Mouse (Mus musculus) C2C12 (cell line): Measurements from ENCODE around the gene Dnm2. TPM values are rescaled to one million over a fixed set of nuclear protein-coding genes. Genes with fewer than 3 reads are reported as not detected.

Experiments used
- H3K27me3 ChIP-seq: one replicate; pipeline ENCODE4 v1.6.1; 2011; ENCODE audit not compliant: control insufficient read depth, insufficient read depth, insufficient read length
- H3K36me3 ChIP-seq: one replicate; pipeline ENCODE4 v1.6.1; 2011; ENCODE audit not compliant: control insufficient read depth, insufficient read depth
- H3K4me3 ChIP-seq: one replicate; pipeline ENCODE4 v1.5.1; 2011; ENCODE audit warnings: mild to moderate bottlenecking, control low read depth; ENCODE audit not compliant: poor library complexity, insufficient read depth, severe bottlenecking
- H3K79me2 ChIP-seq: one replicate; pipeline ENCODE4 v1.6.1; 2011; ENCODE audit not compliant: control insufficient read depth, insufficient read depth
- H3K79me3 ChIP-seq: one replicate; pipeline ENCODE4 v1.6.1; 2011; ENCODE audit warnings: low read depth, control low read depth
- H3ac ChIP-seq: one replicate; pipeline ENCODE3; 2011; ENCODE audit warnings: low read depth; ENCODE audit not compliant: control insufficient read depth, insufficient read length
- CEBPB ChIP-seq: IDR thresholded peaks from one replicate; pipeline ENCODE4 v1.6.1; 2011; ENCODE audit warnings: low read depth, mild to moderate bottlenecking, control low read depth, moderate library complexity
- CTCF ChIP-seq: IDR thresholded peaks from one replicate; pipeline ENCODE4 v1.5.1; 2011; ENCODE audit not compliant: control insufficient read depth, insufficient read depth, insufficient read length
- FOSL1 ChIP-seq: IDR thresholded peaks from one replicate; pipeline ENCODE4 v1.8.0; 2011; ENCODE audit warnings: mild to moderate bottlenecking, low read length; ENCODE audit not compliant: poor library complexity, insufficient read depth, severe bottlenecking
- MAX ChIP-seq: IDR thresholded peaks from one replicate; pipeline ENCODE4 v1.6.1; 2011; ENCODE audit warnings: mild to moderate bottlenecking, control low read depth
- MYOD1 ChIP-seq: IDR thresholded peaks from one replicate; pipeline ENCODE4 v1.6.1; 2011; ENCODE audit warnings: low read depth; ENCODE audit not compliant: control insufficient read depth, insufficient read length
- MYOG ChIP-seq: IDR thresholded peaks from one replicate; pipeline ENCODE4 v1.6.1; 2011; ENCODE audit not compliant: control insufficient read depth, insufficient read length; ENCODE audit errors: extremely low read depth
- USF1 ChIP-seq: IDR thresholded peaks from one replicate; pipeline ENCODE4 v1.6.1; 2011; ENCODE audit warnings: low read depth, mild to moderate bottlenecking, control low read depth, moderate library complexity
- polyA plus RNA-seq: library from polyadenylated mRNA; unstranded; fragments of >200 nt; fragmentation: generic; extraction: Trizol; gene quantifications from one replicate; pipeline ENCODE4 v1.2.1, GENCODE M21; 2012; ENCODE audit warnings: missing spikeins

The Dnm2 gene
- polyA plus RNA-seq, 1 experiment, result 64.4 TPM

GRCm38 (mm10) chr9:21408624-21409023 lies 16.1 kb upstream of the Dnm2 start:
- H3K36me3 ChIP-seq, result peaks cover 37% of the 10 kb centered on the region
- no peak overlapping the region for H3ac ChIP-seq
- H3K79me2 ChIP-seq, result peaks cover 20% of the 10 kb centered on the region
- no peaks in the 10 kb centered on the region for H3K27me3 ChIP-seq
- no peak overlapping the region for H3K4me3 ChIP-seq
- TF ChIP-seq CEBPB, result no peak
- H3K79me3 ChIP-seq, result peaks cover 5% of the 10 kb centered on the region

GRCm38 (mm10) chr9:21409592-21410317 lies 15.0 kb upstream of the Dnm2 start:
- peaks cover 7% of the 10 kb centered on the region for H3K79me3 ChIP-seq
- H3K79me2 ChIP-seq, result peaks cover 31% of the 10 kb centered on the region
- TF ChIP-seq MAX, result no peak
- no peak for TF ChIP-seq MYOD1
- TF ChIP-seq USF1, result peak; percentile 82
- no peak for TF ChIP-seq CEBPB
- TF ChIP-seq MYOG, result no peak
- peak; percentile 41 for TF ChIP-seq CTCF
- H3K27me3 ChIP-seq, result no peaks in the 10 kb centered on the region
- no peak overlapping the region for H3K4me3 ChIP-seq
- H3K36me3 ChIP-seq, result peaks cover 36% of the 10 kb centered on the region
- no peak overlapping the region for H3ac ChIP-seq

GRCm38 (mm10) chr9:21411669-21412550 lies 12.8 kb upstream of the Dnm2 start, which contains the start of gene Qtrt1:
Qtrt1 (plus strand) TSS chr9:21411837.
- H3K4me3 ChIP-seq, result peak within 1 kb of the TSS; percentile 84
- no peaks in the 10 kb centered on the region for H3K27me3 ChIP-seq
- H3K36me3 ChIP-seq, result peaks cover 27% of the 10 kb centered on the region
- TF ChIP-seq CTCF (no peak), USF1 (peak; percentile 98), MAX (peak; percentile 99)
- H3ac ChIP-seq, result peak within 1 kb of the TSS; percentile 82
- H3K79me2 ChIP-seq, result peaks cover 38% of the 10 kb centered on the region
- H3K79me3 ChIP-seq, result peaks cover 11% of the 10 kb centered on the region

GRCm38 (mm10) chr9:21417866-21418265 lies 6.8 kb upstream of the Dnm2 start:
- Histone ChIP-seq H3K79me2 (peaks cover 26% of the 10 kb centered on the region), H3K27me3 (no peaks in the 10 kb centered on the region), H3K4me3 (no peak overlapping the region), H3ac (no peak overlapping the region), H3K36me3 (peaks cover 46% of the 10 kb centered on the region), H3K79me3 (peaks cover 8% of the 10 kb centered on the region)
- TF ChIP-seq MYOD1 (no peak), FOSL1 (no peak), CEBPB (no peak), USF1 (no peak), MYOG (no peak), CTCF (no peak), MAX (no peak)

GRCm38 (mm10) chr9:21419646-21420045 lies 5.1 kb upstream of the Dnm2 start:
- H3K4me3 ChIP-seq, result no peak overlapping the region
- H3K79me2 ChIP-seq, result peaks cover 8% of the 10 kb centered on the region
- no peaks in the 10 kb centered on the region for H3K27me3 ChIP-seq
- no peak overlapping the region for H3ac ChIP-seq
- H3K36me3 ChIP-seq, result peaks cover 35% of the 10 kb centered on the region
- TF ChIP-seq CTCF (no peak), MYOD1 (no peak), MYOG (no peak), MAX (no peak), FOSL1 (no peak), CEBPB (no peak), USF1 (no peak)
- H3K79me3 ChIP-seq, result peaks cover 4% of the 10 kb centered on the region

GRCm38 (mm10) chr9:21425556-21425945 lies 843 bp downstream of the Dnm2 start:
- Histone ChIP-seq H3K79me3 (peaks cover 53% of the 10 kb centered on the region), H3K79me2 (peaks cover 59% of the 10 kb centered on the region), H3ac (peak overlapping the region; percentile 87), H3K36me3 (peaks cover 13% of the 10 kb centered on the region), H3K27me3 (no peaks in the 10 kb centered on the region), H3K4me3 (peak overlapping the region; percentile 80)
- TF ChIP-seq FOSL1, result no peak
